Mouse (Mus musculus): ENCODE data around the gene Rmdn2. TPM values are rescaled to one million over a fixed set of nuclear protein-coding genes. Genes with fewer than 3 reads are reported as not detected.

Gene Rmdn2
- polyA plus RNA-seq, 1 experiment from 2014 or later = 12.1 TPM

DNA sequence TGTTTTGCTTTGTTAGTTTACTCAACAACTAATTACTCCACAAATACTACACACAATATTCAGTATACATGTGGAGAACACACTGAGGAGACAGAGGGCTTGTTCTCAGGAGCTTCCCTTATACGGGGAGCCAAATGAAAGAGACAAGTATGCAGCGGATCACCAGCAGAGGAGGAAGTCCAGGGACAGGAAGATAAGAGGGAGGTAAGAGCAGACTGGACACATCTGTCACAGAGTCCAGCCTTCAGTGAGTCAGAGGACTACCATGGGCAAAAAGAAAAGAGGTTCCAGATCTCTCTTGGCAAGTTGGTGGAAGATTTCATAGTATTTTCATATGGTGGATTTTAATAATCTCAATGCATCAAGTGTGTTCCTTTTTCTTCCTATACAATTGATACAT, 13.5 kb upstream of the Rmdn2 start:
- no peaks in the 10 kb centered on the region for H3K36me3 ChIP-seq
- H3K4me1 ChIP-seq = no peaks in the 10 kb centered on the region
- H3K27ac ChIP-seq = no peak overlapping the region
- ATAC-seq (ENCODE audit: insufficient number of reproducible peaks, insufficient read depth, low FRiP score, low TSS enrichment) = no peak
- no peaks in the 10 kb centered on the region for H3K27me3 ChIP-seq
- no peak overlapping the region for H3K9ac ChIP-seq
- H3K9me3 ChIP-seq = no peaks in the 10 kb centered on the region
- H3K4me3 ChIP-seq = no peak overlapping the region
- 32% methylated on average over 2 of the region's 2 CpGs for WGBS
- H3K4me2 ChIP-seq (replicated peaks) = no peak overlapping the region

DNA sequence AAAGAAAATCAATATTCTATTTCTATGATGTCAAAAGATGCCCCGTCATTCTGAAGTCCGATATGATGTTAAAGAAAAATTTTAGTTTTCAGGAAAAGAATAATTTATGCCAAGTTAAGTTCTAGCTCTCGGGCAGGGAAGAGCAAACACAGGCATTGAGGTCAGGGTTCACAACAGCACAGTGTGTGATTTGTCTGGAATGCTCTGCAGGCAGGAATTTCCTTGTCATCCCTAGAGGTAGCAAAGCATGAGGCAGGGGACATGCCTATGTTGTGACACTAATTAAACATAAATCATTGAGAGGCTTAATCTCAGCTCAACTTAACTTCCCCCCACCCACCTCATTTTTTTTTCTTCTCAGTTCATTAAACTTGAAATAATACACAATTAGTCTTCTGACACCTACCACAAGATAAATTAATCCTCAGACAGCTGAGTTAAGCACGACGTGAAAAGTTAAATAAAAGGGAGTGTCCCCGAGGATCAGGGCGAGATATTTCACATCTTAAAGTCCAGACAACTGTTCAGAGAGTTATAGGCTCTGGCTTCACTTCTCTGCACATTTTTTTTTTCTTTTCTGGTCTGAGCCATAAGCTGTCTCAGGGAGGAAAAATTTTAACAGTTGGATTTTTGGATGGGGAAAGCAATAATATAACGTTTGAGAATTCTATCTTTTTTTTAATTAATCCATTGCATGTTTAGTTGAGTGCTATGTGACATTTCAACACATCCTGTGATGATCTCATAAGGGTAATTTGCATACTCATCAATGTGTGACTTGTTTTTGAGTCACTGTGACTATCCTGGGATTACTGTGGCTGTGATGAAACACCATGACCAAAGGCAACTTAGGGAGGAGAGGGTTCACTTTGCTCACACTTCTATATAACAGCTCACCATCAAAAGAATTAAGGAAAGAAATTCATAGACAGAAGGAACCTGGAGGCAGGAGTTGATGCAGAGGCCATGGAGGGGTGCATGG, 12.8 kb upstream of the Rmdn2 start:
- no peak for ATAC-seq (ENCODE audit: insufficient number of reproducible peaks, insufficient read depth, low FRiP score, low TSS enrichment)

DNA sequence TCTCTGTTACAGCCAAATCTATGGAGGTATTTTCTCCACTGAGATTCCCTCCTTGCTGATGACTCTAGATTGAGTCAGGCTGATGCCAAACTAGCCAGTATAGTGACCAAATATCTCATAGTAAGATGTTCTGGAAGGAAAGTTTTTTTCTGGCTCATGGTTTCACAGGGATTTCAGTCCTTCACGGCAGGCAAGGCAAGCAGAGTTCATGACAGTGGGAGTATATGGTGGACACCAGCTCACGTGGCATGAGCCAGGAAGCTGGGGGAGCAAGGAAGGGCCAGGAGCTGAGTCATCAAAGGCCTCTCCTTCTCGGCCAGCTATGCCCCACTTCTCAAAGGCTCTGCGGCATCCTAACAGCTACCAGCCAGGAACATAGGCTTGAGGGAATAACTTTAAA, 11.6 kb upstream of the Rmdn2 start:
- 67% methylated on average over 4 of the region's 4 CpGs for WGBS
- Histone ChIP-seq H3K4me2 (replicated peaks) (no peak overlapping the region), H3K9ac (no peak overlapping the region), H3K36me3 (no peaks in the 10 kb centered on the region), H3K27ac (no peak overlapping the region), H3K9me3 (no peaks in the 10 kb centered on the region), H3K27me3 (no peaks in the 10 kb centered on the region), H3K4me1 (no peaks in the 10 kb centered on the region), H3K4me3 (no peak overlapping the region)
- ATAC-seq (ENCODE audit: insufficient number of reproducible peaks, insufficient read depth, low FRiP score, low TSS enrichment) = no peak

More for the DNA sequence above, 12.8 kb upstream of the Rmdn2 start:
- Histone ChIP-seq H3K9ac (no peak overlapping the region), H3K4me1 (no peaks in the 10 kb centered on the region), H3K9me3 (no peaks in the 10 kb centered on the region), H3K27ac (no peak overlapping the region), H3K36me3 (no peaks in the 10 kb centered on the region), H3K4me3 (no peak overlapping the region), H3K27me3 (no peaks in the 10 kb centered on the region), H3K4me2 (replicated peaks) (no peak overlapping the region)
- WGBS = 47% methylated on average over 8 of the region's 8 CpGs

DNA sequence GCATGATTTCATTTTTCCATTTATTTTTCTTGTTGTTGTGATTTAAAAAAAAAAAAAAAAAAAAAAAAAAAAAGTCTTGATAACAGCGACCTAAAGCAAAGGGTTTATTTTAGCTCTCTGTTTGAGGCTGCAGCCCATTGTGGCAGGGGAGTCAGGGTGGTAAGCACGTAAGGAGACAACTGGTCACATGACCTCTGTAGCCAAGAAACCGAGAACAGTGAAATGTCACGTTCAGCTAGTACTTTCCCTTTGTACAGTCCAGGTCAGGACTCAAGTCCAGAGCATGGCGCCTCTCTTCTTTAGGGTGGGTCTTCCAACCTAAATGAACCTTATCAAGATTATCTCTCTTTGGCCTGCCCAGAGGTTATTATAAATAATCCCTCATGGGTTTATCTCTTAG, 9.3 kb upstream of the Rmdn2 start:
- no peak overlapping the region for H3K27ac ChIP-seq
- no peaks in the 10 kb centered on the region for H3K9me3 ChIP-seq
- H3K4me1 ChIP-seq = no peaks in the 10 kb centered on the region
- H3K27me3 ChIP-seq = no peaks in the 10 kb centered on the region
- no peaks in the 10 kb centered on the region for H3K36me3 ChIP-seq
- no peak overlapping the region for H3K4me3 ChIP-seq
- 72% methylated on average over 5 of the region's 5 CpGs for WGBS
- no peak overlapping the region for H3K9ac ChIP-seq
- H3K4me2 ChIP-seq (replicated peaks) = no peak overlapping the region
- no peak for ATAC-seq (ENCODE audit: insufficient number of reproducible peaks, insufficient read depth, low FRiP score, low TSS enrichment)

DNA sequence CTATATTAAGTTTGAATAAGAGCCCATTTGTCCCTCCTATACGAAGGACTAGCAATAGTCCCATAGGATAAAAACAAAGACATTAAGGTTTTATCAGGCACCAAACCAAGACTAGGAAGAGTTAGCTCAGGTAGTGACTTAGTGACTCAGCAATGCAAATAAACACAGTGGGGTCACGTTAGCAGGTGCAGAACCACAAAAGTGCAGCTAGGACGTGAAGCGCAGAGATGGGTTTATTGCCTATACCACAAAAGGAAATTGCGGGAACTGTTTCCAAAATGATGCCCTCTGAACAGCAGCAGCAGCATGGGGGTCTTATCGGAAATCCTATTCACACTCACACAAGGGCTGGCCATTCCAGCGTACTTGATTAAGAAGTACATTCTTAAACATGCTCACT, 8.2 kb upstream of the Rmdn2 start:
- H3K9ac ChIP-seq = no peak overlapping the region
- H3K36me3 ChIP-seq = no peaks in the 10 kb centered on the region
- H3K4me3 ChIP-seq = no peak overlapping the region
- H3K4me2 ChIP-seq (replicated peaks) = no peak overlapping the region
- 84% methylated on average over 7 of the region's 7 CpGs for WGBS
- H3K27me3 ChIP-seq = no peaks in the 10 kb centered on the region
- no peaks in the 10 kb centered on the region for H3K4me1 ChIP-seq
- no peak overlapping the region for H3K27ac ChIP-seq
- no peak for ATAC-seq (ENCODE audit: insufficient number of reproducible peaks, insufficient read depth, low FRiP score, low TSS enrichment)
- H3K9me3 ChIP-seq = no peaks in the 10 kb centered on the region

DNA sequence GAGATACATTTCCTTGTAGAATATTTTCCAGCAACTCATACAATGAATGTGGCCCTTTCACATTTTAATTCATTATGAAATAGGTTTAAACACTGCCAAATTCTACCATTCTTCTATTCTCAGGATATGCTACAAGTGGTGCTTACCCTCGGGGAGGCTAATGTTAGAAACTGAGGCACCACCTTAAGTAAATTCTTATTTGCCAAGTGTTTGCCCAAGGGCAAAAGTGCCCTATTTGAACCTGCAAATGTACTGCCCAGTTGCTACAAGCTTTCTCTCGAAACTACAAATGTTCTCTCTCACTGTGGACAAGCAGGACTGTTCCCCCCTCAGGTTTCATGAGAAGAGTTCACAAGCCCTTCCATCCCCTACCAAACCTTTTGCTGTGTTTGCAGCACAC, 5.9 kb upstream of the Rmdn2 start:
- Histone ChIP-seq H3K9ac (no peak overlapping the region), H3K4me2 (replicated peaks) (no peak overlapping the region), H3K9me3 (no peaks in the 10 kb centered on the region), H3K27ac (no peak overlapping the region), H3K36me3 (no peaks in the 10 kb centered on the region), H3K4me1 (no peaks in the 10 kb centered on the region), H3K27me3 (no peaks in the 10 kb centered on the region), H3K4me3 (no peak overlapping the region)
- 71% methylated on average over 2 of the region's 2 CpGs for WGBS
- ATAC-seq (ENCODE audit: insufficient number of reproducible peaks, insufficient read depth, low FRiP score, low TSS enrichment) = no peak

DNA sequence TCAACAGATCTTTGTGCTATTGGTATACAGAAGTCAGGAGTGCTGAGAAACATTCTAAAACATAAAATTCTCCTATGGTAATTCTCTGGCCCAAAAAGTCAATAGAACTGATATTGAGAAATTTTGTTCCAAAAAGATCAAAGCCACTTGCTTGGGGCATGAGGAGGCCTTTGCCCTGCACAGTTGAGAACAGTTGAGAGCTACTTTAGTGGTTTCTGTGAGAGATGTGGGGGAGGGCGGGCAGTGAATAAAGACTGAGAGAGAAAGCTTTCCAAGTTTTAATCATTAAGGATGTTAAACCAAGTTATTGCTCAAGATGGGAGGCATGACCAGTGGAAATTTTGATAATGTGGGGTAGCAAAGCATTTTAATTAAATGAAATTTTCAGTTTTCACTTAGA, 2.0 kb upstream of the Rmdn2 start:
- no peak for ATAC-seq (ENCODE audit: insufficient number of reproducible peaks, insufficient read depth, low FRiP score, low TSS enrichment)
- Histone ChIP-seq H3K36me3 (no peaks in the 10 kb centered on the region), H3K4me2 (replicated peaks) (no peak overlapping the region), H3K4me1 (no peaks in the 10 kb centered on the region), H3K9ac (no peak overlapping the region), H3K9me3 (no peaks in the 10 kb centered on the region), H3K27me3 (no peaks in the 10 kb centered on the region), H3K27ac (no peak overlapping the region), H3K4me3 (no peak overlapping the region)
- WGBS = 88% methylated on average over 1 of the region's 1 CpGs

DNA sequence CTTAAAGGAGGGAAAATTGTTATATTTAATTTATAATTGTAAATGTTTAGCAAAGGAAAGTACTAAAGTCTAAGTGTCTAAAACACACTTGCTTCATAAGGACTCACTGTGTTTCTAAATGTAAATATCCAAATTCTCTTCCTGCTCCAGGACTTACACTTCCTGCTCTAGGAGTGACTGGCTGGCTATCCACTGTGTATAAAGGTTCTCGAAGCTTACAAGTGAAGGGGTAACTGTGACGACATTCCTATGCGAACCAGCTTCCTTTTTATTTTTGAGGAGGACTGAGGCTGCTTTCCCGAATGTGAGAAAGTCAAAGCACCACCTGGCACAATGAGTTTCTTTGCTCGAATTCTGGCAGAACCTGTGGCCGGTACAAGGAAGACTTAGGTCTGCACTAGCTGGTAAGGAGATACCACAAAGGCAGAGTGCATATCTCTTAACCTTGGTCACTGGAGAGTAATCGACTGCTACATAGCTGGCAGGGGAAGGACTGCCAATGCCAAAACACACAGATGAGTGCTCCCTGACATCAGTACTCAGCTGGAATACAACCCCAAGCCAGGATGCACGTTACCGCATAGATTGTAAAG, 1.4 kb upstream of the Rmdn2 start:
- Histone ChIP-seq H3K27me3 (no peaks in the 10 kb centered on the region), H3K4me1 (no peaks in the 10 kb centered on the region), H3K4me2 (replicated peaks) (no peak overlapping the region), H3K9me3 (no peaks in the 10 kb centered on the region), H3K27ac (no peak overlapping the region), H3K9ac (no peak overlapping the region), H3K4me3 (no peak overlapping the region), H3K36me3 (no peaks in the 10 kb centered on the region)
- WGBS = 80% methylated on average over 9 of the region's 9 CpGs
- ATAC-seq (ENCODE audit: insufficient number of reproducible peaks, insufficient read depth, low FRiP score, low TSS enrichment) = no peak

DNA sequence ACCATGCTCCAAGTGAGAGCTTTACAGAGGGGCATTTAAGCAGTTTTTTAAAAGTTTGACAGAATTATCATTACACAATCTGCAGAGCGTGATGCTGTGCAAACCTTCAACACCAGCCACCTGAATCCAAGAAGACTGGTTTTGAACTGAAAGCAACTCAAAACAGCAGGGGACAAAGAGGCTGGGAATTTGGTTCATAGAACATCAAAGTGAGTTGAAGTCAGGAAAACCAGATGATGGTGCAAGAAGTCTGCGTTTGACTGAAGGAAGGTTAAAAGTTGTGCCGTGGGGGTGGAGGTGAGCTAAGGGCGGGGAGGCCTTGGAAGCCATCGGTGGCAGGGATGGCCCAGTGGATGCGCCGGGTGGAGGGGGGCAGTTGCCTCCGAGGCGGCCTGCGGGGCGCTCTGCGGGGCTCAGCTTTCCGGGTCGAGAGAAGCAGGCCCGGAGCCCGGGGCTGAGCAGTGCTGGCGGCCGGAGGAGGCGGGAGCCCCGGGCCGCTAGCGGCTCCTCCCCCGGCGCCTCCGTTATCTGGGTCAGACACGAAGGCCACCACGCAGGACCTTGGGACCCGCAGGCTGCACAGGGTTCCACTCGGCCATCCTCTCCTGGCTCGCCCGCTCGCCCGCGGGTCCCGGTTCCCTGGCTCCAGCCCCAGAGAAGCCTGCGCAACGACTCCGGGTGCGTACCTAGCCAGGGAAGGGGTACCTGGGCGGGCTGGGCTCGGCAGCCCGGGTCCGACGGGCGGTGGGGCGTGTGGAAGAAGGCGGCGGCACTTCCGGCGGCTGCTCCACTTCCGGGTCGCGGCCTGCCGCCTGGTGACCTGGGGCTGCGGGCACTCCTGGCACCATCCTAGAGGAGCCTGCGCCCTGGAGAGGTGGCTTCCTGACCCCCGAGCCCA, 3.3 kb downstream of the Rmdn2 start:
- ATAC-seq (ENCODE audit: insufficient number of reproducible peaks, insufficient read depth, low FRiP score, low TSS enrichment) = peak; percentile 85
- Histone ChIP-seq H3K9me3 (no peaks in the 10 kb centered on the region), H3K36me3 (no peaks in the 10 kb centered on the region), H3K4me2 (replicated peaks) (peak overlapping the region; percentile 84), H3K27ac (peak overlapping the region; percentile 86), H3K27me3 (no peaks in the 10 kb centered on the region), H3K4me3 (peak overlapping the region; percentile 76), H3K4me1 (0 out of 2 replicates have a peak, but pooled peaks cover 3% of the 10 kb centered on the region), H3K9ac (peak overlapping the region; percentile 79)
- 2% methylated on average over 41 of the region's 57 CpGs for WGBS

DNA sequence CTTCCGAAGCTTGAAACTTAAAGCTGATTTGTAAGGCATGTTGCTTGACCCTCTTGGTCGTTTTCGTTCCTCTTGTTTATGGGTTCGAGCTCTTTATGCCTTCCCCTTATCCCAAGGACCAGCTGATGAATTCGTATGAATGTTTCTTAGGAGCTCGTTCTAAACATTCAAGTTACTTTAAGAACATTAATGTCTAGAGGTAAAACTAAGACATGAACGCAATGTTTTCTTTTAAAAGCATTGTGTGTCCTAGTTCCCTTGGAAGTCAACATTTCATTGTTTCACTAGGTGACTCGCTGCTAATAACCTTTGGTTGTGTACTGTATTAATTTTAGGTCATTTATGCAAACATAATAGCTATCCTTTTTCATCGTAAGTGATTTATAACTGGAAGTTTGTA, 4.2 kb downstream of the Rmdn2 start:
- H3K27ac ChIP-seq = no peak overlapping the region
- no peak for ATAC-seq (ENCODE audit: insufficient number of reproducible peaks, insufficient read depth, low FRiP score, low TSS enrichment)
- no peak overlapping the region; the same call in 1 of the 2 replicates for H3K9ac ChIP-seq
- H3K4me2 ChIP-seq (replicated peaks) = peak overlapping the region; percentile 84
- no peaks in the 10 kb centered on the region for H3K9me3 ChIP-seq
- H3K27me3 ChIP-seq = no peaks in the 10 kb centered on the region
- H3K36me3 ChIP-seq = no peaks in the 10 kb centered on the region
- peak overlapping the region; percentile 76 for H3K4me3 ChIP-seq
- H3K4me1 ChIP-seq = 0 out of 2 replicates have a peak, but pooled peaks cover 3% of the 10 kb centered on the region
- 85% methylated on average over 9 of the region's 9 CpGs for WGBS

DNA sequence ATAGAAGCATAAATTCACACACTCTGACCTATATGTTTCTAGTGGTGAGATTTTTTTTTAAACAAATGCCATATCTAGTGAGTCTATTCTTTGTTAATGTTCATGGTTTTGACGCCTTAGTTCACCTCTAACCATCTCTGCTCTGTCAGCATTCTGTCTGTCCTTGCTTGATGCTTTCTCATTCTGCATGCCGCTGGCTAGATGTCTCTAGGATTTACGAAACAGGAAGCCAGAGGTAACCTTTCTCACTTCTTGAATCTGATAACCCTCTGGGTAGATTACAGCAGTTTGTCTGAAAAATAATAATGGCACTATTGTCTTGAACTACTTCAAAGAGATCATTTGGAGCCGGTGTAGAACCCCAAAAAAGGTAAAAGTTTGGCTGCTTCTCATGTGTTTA, 5.0 kb downstream of the Rmdn2 start:
- Histone ChIP-seq H3K36me3 (no peaks in the 10 kb centered on the region; the same call in 1 of the 2 replicates), H3K4me1 (0 out of 2 replicates have a peak, but pooled peaks cover 3% of the 10 kb centered on the region), H3K9ac (no peak overlapping the region), H3K4me2 (replicated peaks) (no peak overlapping the region), H3K27ac (no peak overlapping the region), H3K4me3 (no peak overlapping the region), H3K9me3 (no peaks in the 10 kb centered on the region), H3K27me3 (no peaks in the 10 kb centered on the region)
- ATAC-seq (ENCODE audit: insufficient number of reproducible peaks, insufficient read depth, low FRiP score, low TSS enrichment) = no peak
- 74% methylated on average over 4 of the region's 4 CpGs for WGBS

Measured in embryonic facial prominence, embryonic 12.5 days (tissue).